In the genomic region with DNA sequence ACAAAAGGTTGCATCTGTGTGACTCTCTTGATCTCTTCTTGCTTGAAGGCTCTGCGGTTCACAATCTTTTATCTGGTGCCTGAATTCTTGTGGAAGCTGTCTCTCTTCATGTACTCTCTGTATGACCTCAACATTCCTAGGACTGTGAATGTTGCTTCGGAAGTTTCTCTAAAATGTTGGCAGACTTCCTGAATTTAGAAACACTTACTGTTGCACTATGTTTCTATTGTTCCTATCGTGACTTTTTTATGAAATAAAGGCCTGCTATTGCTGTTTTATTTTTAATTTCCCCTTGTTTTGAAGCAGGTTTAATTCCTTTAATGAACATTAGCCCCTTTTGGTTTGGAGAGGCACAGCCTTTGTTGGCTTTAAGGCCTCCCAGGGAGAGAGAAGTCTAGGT, we compare ENCODE assay signal across 28 mouse cellular contexts.
DNase-seq lines count a peak whose midpoint lies in the region; ATAC-seq and TF ChIP-seq lines count a peak whose summit lies in the region.
"Had no signal": no experiment of that assay in that cellular context is flagged by ENCODE, and none has a peak within 500 bp of the region (broad histone marks: within the 10 kb centered on the region; RNA-seq: fewer than 3 reads in every experiment).

No protein-coding gene starts in this region.

- no peak for DNase-seq in heart, postnatal 25 days (ENCODE audit: low spot score)
- DNase-seq in kidney, postnatal 0 days (ENCODE audit: low spot score), result peak; percentile 78
- no peak for DNase-seq in kidney, postnatal 25 days
- DNase-seq in neural tube, embryonic 10.5 days (ENCODE audit: extremely low spot score, low spot score), result no peak
- no peak for DNase-seq in urinary bladder, postnatal 25 days (ENCODE audit: low spot score)
- DNase-seq: adrenal gland, postnatal 10 days; B cell, adult 2 months; cerebellum, adult 2 months; cerebellum, postnatal 25 days; gastrocnemius, adult 2 months; heart, postnatal 4 days; liver, embryonic 13.5 days; midbrain, embryonic 14.5 days; retina, postnatal 1 day; right cerebral cortex, postnatal 25 days; spleen, adult 18-20 months had no signal

- H3K4me2 ChIP-seq in heart, embryonic 16.5 days (ENCODE audit: low read depth, low read length), result no peak overlapping the region
- no peak overlapping the region for H3K4me2 ChIP-seq in kidney, postnatal 0 days (ENCODE audit: low read length)
- no peak overlapping the region for H3K4me2 ChIP-seq in neural tube, embryonic 13.5 days
- H3K4me2 ChIP-seq: embryonic facial prominence, embryonic 13.5 days; heart, embryonic 12.5 days; intestine, embryonic 15.5 days; liver, embryonic 13.5 days; lung, embryonic 15.5 days; neural tube, embryonic 12.5 days had no signal

- 20% methylated on average over 3 of the region's 3 CpGs for WGBS in heart, embryonic 16.5 days
- WGBS in kidney, postnatal 0 days, result 49% methylated on average over 3 of the region's 3 CpGs
- 77% methylated on average over 3 of the region's 3 CpGs for WGBS in neural tube, embryonic 13.5 days

- H3K27ac ChIP-seq in heart, embryonic 16.5 days (ENCODE audit: low read length), result peak overlapping the region; percentile 27; the same call in 1 of the 2 replicates
- H3K27ac ChIP-seq in kidney, postnatal 0 days, result no peak overlapping the region
- H3K27ac ChIP-seq in neural tube, embryonic 13.5 days (replicated peaks), result 0 out of 2 replicates have a peak overlapping the region, but pooled peaks have one; percentile 67
- H3K27ac ChIP-seq: embryonic facial prominence, embryonic 13.5 days; gastrocnemius, adult 2 months; intestine, embryonic 15.5 days; liver, embryonic 13.5 days; lung, embryonic 15.5 days; neural tube, embryonic 12.5 days had no signal

- peaks cover 6% of the 10 kb centered on the region; the same call in 1 of the 2 replicates for H3K4me1 ChIP-seq in heart, embryonic 16.5 days (ENCODE audit: control insufficient read depth, insufficient read depth, low read length)
- H3K4me1 ChIP-seq in kidney, postnatal 0 days (replicated peaks; ENCODE audit: insufficient read depth, low read length), result no peaks in the 10 kb centered on the region
- peaks cover 17% of the 10 kb centered on the region; the same call in 1 of the 2 replicates for H3K4me1 ChIP-seq in neural tube, embryonic 13.5 days (replicated peaks)
- H3K4me1 ChIP-seq: embryonic facial prominence, embryonic 13.5 days; intestine, embryonic 15.5 days; liver, embryonic 13.5 days; neural tube, embryonic 12.5 days had no signal

- no peaks in the 10 kb centered on the region for H3K9me3 ChIP-seq in heart, embryonic 16.5 days (replicated peaks; ENCODE audit: control insufficient read depth, low read length)
- no peaks in the 10 kb centered on the region for H3K9me3 ChIP-seq in kidney, postnatal 0 days (replicated peaks; ENCODE audit: low read length)
- H3K9me3 ChIP-seq in neural tube, embryonic 13.5 days, result no peaks in the 10 kb centered on the region
- H3K9me3 ChIP-seq: embryonic facial prominence, embryonic 13.5 days; G1E; heart, embryonic 12.5 days; intestine, embryonic 15.5 days; liver, embryonic 13.5 days; lung, embryonic 15.5 days; neural tube, embryonic 12.5 days had no signal

- no peaks in the 10 kb centered on the region for H3K27me3 ChIP-seq in heart, embryonic 16.5 days (ENCODE audit: control insufficient read depth, insufficient read depth, low read length)
- H3K27me3 ChIP-seq in kidney, postnatal 0 days (ENCODE audit: insufficient read depth, low read length), result no peaks in the 10 kb centered on the region
- H3K27me3 ChIP-seq in neural tube, embryonic 13.5 days, result no peaks in the 10 kb centered on the region
- H3K27me3 ChIP-seq: CH12.LX; embryonic facial prominence, embryonic 13.5 days; heart, embryonic 12.5 days; intestine, embryonic 15.5 days; liver, embryonic 13.5 days; lung, embryonic 15.5 days; neural tube, embryonic 12.5 days had no signal

- intact Hi-C loops in heart, postnatal 25 days (cut with DNase I), result no loop called here

- H3K36me3 ChIP-seq in heart, embryonic 16.5 days (ENCODE audit: control insufficient read depth, insufficient read depth), result no peaks in the 10 kb centered on the region
- no peaks in the 10 kb centered on the region for H3K36me3 ChIP-seq in kidney, postnatal 0 days (ENCODE audit: insufficient read depth, low read length)
- H3K36me3 ChIP-seq in neural tube, embryonic 13.5 days, result no peaks in the 10 kb centered on the region
- H3K36me3 ChIP-seq: embryonic facial prominence, embryonic 13.5 days; G1E; heart, embryonic 12.5 days; intestine, embryonic 15.5 days; liver, embryonic 13.5 days; lung, embryonic 15.5 days; neural tube, embryonic 12.5 days had no signal

- TF ChIP-seq CTCF in kidney, postnatal 0 days (IDR thresholded peaks at IDR 0.05; ENCODE audit: low read depth), result no peak

- ATAC-seq in heart, embryonic 16.5 days (replicated peaks; ENCODE audit: extremely low read depth, insufficient read depth, low FRiP score), result no peak
- no peak for ATAC-seq in kidney, postnatal 0 days (replicated peaks; ENCODE audit: low FRiP score, low read depth)
- ATAC-seq in neural tube, embryonic 13.5 days (ENCODE audit: low read depth), result no peak
- ATAC-seq: activated CD4-positive, CD25-positive, alpha-beta regulatory T cell, adult 4 months; forebrain, embryonic 14.5 days; hindbrain, embryonic 16.5 days; intestine, embryonic 15.5 days had no signal

- no peak overlapping the region for H3K9ac ChIP-seq in heart, embryonic 16.5 days (ENCODE audit: low read length)
- no peak overlapping the region for H3K9ac ChIP-seq in kidney, postnatal 0 days (ENCODE audit: low read depth, low read length)
- no peak overlapping the region for H3K9ac ChIP-seq in neural tube, embryonic 13.5 days
- H3K9ac ChIP-seq: embryonic facial prominence, embryonic 13.5 days; heart, embryonic 12.5 days; intestine, embryonic 15.5 days; liver, embryonic 13.5 days; lung, embryonic 15.5 days; neural tube, embryonic 12.5 days had no signal

- no peak overlapping the region for H3K4me3 ChIP-seq in heart, embryonic 16.5 days (ENCODE audit: low read length)
- H3K4me3 ChIP-seq in kidney, postnatal 0 days (replicated peaks; ENCODE audit: low read depth, low read length), result no peak overlapping the region
- H3K4me3 ChIP-seq in neural tube, embryonic 13.5 days, result no peak overlapping the region
- H3K4me3 ChIP-seq: embryonic facial prominence, embryonic 13.5 days; gastrocnemius, adult 2 months; heart, embryonic 12.5 days; intestine, embryonic 15.5 days; liver, embryonic 13.5 days; lung, embryonic 15.5 days; neural tube, embryonic 12.5 days had no signal
